Mouse (Mus musculus) neural tube, embryonic 10.5 days (tissue): Measurements from ENCODE around the gene Kcnk13.

Experiments
- DNase-seq: peaks from one replicate; pipeline ENCODE4 v3.0.0-alpha.2; 2017; ENCODE audit warnings: low spot score; ENCODE audit errors: extremely low spot score

Kcnk13 gene

GRCm38 (mm10) chr12:100015146-100015545, 50.8 kb downstream of the Kcnk13 start:
- DNase-seq = no peak

DNA sequence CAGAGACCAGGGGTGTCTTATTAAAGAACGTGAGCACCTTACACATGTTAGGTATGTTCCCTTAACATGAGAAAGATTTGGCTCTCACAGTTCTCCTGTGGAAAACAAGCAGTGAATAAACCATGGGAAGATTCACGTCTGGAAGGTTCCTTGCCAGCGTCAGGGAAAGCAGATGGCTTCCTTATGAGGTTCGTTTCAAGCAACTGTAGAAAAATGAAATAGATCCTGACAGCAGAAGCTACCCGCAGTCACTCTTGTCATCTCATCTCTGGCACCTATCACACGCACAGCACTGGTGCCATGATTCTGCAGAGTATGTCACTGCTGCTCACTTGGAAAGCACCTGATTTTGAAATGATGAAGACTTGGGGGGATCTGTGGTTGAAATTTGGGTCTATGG, 53.4 kb downstream of the Kcnk13 start:
- no peak for DNase-seq

DNA sequence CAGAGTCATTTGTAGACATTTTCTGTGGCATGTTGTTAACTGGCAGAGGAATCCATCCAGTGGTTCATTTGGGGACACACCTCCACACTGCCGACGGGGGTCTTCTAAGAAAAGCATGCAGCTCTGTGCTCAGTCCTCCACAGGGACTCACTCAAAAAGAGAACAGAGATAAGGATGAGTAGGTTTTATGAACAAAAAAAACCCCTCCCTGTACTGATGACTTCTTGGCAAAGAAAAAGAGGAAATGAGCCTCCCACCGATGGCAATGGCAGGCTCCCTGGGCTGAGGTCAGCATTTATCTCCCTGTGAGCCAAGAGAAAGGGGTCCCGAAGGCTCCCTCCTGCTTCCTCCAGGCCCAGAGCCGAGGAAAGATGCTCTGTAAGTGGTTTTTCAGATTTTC, 58.2 kb downstream of the Kcnk13 start:
- DNase-seq = no peak

GRCm38 (mm10) chr12:100023821-100024365, 59.6 kb downstream of the Kcnk13 start:
- DNase-seq = no peak

- no peak for DNase-seq
These were observed 61.4 kb downstream of the Kcnk13 start for GRCm38 (mm10) chr12:100025675-100026074.

DNA sequence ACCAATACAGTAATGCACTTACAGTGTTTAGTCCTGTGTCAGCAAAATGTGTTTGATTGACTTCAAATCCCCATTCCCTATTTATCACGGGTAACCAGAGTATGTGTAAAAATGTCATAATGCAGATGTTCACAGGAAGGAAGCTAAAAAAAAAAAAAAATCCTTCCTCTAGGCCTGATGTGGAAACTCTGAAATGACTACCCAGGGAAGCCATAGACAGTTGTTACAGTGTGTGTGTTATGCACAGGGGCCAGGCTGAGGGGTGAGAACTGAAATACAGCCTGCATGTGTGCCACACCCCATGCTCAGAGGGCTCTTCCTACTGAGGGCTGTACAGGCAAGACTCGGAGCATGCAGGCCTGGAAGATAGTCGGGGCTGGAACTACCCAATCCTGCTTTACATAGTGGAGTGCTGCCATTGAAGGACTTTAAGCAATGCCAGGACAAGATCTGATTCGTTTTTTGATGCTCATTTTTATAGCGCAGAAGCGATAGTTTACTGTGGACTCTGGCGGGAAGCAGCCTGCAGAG, 62.5 kb downstream of the Kcnk13 start:
- no peak for DNase-seq

- DNase-seq = no peak
These were observed 63.0 kb downstream of the Kcnk13 start for GRCm38 (mm10) chr12:100027281-100027680.

DNA sequence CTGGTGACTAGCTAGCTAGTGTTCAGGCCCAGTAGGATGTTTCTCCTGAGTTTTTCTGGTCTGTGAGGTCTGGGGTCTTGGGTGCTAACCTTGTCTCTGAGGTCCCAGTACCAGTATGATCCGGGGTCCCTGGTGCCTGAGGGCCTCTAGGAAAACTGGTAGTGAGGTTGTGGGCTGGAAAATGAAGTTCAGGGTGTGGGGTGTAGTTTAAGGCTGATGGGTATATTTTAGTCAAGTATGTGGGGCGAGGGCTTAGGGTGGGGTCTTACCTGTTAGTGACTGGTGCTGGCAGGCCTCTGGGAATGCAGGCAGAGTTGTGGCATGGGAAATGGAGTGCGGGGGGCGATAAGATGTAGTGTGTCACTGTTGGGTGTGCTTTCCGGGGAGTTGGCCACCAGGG, 67.4 kb downstream of the Kcnk13 start:
- DNase-seq = no peak

DNA sequence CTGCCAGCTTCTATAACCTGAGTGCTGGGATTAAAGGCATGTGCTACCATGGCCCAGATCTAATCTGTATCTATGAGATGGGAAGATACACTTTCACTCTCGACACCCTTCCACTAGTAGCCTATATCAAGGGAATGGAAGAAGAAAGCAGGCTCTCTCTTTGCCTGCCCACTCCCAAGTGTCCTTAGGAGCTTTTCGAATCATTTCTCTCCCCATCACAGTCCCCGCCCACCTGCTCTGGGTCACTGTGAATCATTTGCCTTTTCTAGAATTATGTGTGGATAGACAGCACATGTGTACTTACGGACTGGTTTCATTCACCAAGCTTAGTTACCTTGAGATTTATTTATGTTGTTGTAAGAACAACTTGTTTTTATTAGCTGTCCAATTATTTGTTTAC, 68.2 kb downstream of the Kcnk13 start:
- DNase-seq = no peak

DNA sequence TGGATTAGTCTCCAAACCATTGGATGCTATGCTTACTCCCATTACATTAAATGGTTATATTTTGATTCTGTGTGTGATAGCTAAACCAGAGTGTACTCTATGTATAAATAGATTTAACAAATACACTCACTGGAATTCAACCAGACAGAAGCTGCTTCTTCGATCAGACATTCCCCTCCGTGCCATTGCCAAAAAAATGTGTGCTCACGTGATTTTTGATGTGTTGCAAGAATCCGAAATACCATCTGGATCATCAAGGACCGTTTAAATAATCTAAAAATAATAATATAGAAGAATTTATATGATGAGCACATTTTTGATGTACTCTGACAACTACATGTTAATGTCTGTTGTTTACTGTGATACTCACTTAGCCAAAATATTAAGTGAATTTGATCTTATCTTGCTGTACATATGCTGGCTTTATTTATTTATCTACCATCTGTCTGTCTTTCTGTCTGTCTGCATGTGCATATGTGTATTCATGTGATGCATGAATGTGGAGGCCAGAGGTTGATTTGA, 74.5 kb downstream of the Kcnk13 start:
- no peak for DNase-seq

GRCm38 (mm10) chr12:100042116-100042515, 77.8 kb downstream of the Kcnk13 start:
- no peak for DNase-seq

DNA sequence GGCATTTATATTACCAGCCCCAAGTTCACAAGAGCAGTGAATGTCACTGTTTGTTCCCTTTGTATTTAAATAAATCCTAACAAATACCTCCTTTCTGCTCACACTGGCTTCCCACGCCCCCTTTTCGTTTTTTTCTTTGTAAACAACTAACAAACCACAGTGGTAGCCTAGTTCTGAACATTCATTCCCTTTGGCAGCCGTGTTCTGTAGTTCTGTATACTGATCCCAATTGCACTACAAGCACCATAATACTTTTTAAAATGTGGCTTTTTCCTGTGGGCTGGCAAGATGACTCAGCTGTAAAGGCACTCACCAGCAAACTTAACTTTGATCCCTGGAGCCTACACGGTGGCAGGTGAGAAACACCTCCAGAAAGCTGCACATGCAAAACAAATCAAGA, 80.4 kb downstream of the Kcnk13 start:
- DNase-seq = no peak

DNA sequence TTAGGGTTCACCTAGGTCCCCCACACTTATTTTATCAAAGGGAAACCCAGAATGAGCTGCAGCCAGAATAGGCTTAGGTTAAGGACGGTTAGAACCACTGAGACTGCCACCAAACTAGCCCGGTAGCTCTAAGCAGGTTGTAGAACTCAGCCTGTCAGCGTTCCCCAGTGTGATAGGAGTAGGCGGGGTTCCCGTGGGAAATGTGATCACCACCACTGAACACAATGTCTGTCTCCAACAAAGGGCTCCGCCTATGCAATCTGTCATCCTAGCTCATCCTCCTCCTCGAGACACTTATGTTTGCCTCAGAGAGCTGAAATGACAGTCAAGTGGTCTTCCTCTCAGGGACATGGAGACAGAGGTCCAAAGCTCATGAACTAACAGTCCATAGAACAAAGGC, 86.3 kb downstream of the Kcnk13 start:
- DNase-seq = no peak

DNA sequence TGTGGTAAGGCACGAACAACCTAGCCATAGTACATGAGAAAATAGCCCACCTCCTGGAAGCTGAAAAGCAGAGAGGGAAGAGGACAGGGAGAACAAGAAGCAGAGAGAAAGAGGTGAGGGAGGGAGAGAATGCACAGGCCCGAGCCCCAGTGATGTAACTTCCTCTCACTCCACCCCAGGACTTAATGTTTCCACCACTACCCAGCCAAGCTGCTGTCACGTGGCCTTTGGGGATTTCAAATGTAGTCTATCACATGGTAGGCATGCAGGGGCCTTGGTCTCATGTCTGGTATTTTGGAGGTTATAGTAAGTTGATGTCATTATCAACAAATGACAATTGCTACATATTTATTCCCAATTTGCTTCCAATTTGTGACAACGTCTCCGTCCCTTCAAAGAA, 89.3 kb downstream of the Kcnk13 start:
- DNase-seq = no peak

DNA sequence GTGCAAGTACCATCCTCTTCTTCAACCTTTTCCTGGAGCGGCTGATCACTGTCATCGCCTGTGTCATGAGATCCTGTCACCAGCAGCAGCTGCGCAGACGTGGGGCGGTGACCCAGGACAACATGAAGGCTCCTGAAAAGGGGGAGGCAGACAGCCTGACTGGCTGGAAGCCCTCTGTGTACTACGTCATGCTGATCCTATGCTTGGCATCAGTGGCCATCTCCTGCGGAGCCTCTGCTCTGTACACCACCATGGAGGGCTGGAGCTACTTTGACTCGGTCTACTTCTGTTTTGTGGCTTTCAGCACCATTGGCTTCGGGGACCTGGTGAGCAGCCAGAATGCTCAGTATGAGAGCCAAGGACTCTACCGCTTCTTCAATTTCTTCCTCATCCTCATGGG, 96.8 kb downstream of the Kcnk13 start:
- DNase-seq = no peak

DNA sequence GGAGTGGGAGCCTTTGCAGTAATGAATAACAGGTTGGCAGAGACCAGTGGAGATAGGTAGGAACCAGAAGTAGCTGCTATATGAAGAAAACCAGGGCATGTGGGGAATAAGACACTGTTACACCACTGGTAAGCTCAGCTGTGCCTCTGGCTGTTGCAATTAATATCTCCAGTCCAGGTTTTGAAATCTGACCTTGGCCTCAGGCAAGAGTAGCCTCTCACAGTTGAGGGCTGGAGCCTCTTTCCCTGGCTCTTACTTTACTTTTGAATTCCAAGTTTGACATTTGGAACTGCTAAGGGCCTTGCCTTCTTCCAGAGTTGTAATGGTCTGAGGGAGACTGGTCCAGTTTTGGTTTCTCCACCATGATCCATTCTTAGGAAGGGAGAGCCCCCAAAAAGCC, 97.5 kb downstream of the Kcnk13 start:
- DNase-seq = no peak

GRCm38 (mm10) chr12:100062584-100062983, 98.3 kb downstream of the Kcnk13 start:
- no peak for DNase-seq

DNA sequence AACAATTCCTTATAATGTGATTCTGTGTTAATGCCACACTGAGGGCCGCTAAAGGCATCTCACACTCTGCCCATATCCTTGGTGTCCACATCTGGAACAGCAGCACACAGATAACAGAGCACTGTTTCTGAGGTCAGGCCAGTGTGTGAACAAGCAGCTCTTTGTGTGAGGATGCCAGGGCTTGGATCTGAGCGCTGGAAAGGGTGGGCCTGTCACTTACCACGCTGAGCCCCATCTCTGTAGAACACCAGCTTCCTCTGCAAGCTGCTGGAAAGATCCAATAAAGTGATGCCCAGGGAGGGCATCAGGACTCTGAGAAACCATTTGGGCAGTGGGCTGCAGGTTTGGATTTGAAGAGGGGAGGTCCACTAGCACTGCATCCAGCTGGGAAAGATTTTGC, 100.8 kb downstream of the Kcnk13 start:
- no peak for DNase-seq

DNA sequence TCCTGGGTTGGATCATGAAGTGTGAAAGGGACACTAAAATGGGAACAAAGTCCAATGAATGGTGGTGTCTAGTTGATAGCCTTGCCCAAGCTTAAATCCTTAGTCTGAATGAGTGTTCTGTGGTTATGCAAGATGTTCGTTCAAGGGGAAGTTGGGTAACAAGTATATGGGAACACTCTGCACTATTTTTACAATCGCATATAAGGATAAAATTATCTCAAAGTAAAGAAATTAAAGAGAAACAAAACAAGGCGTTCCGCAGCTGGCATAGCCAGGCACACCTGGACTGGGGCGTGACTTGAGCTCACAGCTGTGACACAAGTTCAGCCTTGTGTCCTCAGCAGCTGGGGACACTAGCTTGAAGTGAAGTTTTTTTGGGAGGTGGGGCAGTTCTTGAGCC, 103.2 kb downstream of the Kcnk13 start:
- DNase-seq = no peak

GRCm38 (mm10) chr12:100073201-100073672, 108.9 kb downstream of the Kcnk13 start:
- no peak for DNase-seq

DNA sequence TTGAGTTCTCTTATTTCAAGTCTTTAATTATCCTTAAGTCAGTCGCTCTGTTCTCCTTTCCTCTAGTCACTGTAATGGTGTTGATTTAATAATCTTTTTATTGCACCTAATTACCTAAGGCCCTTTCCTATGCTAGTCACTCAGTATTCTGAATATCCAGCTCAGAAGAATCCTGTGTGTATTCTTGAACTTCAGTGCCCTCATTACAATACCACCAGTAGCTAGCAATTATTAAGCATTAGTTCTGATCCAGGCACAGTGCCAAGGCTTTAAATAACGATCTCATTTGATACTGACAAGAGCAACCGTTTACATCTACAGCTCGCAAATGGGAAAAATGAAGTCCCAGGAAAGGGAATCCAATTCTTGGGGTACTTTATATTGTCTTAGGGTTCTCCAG, 111.4 kb downstream of the Kcnk13 start:
- no peak for DNase-seq

DNA sequence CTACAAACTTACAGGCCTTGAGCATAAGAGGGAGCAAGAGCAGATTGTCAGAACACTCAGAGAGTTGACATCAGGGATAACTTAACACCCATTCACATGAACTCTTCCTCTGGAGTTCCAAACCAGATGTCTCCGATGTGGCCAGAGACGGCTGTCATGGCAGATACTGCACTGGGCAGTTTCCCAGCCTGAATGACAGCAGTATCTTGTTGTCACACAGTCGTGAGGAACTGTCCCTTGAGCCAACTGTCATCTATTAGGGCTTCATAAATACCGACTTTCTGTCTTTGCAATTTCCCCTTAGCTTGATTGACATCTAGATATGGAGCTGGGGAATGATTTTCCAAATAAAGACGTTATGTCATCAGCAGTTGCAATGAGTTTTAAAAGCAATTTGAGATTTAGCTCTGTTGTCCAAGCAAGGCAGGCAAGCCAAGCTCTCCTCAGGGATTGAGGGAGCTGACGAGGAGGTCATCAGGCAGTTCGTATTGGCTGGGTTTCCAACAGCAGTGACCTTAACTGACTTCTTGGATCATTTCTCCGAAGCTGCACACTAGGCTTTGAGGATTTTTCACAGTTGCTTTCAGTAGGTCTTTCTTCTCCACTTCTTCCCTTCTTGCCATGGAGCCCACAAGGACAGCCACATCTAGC, 115.5 kb downstream of the Kcnk13 start:
- no peak for DNase-seq

DNA sequence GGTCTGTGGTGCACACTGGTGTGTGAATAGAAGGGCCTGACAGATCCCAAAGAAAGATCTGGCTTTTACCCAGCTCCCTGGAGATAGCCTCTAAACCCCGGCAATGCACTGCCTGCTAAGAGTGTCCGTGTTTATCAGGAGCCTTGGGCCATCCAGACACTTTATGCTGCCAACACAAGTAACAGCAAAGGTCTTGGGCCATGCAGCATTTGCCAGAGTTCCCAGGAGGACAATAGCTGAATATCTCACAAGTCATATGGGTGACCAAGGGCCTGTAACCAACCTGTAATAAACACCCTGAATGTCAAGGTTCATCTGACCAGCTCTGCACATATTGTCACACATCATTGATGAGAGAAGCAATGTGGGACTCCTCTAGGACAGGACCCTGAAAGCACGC, 123.7 kb downstream of the Kcnk13 start:
- DNase-seq = no peak
